Mouse (Mus musculus) splenic B cell, adult 2 months (primary cell): ENCODE measurements around the gene Mnx1.

Source experiments
- DNase-seq: peaks from one replicate; pipeline ENCODE4 v3.0.0-alpha.2; 2011; ENCODE audit warnings: low read depth, low spot score
- H3K27me3 ChIP-seq: 2 replicates; pipeline ENCODE4 v1.6.1; 2012; ENCODE audit warnings: mild to moderate bottlenecking, low read length, moderate library complexity, mixed read lengths; ENCODE audit not compliant: control insufficient read depth, poor library complexity, insufficient read depth, severe bottlenecking
- H3K36me3 ChIP-seq: 2 replicates; pipeline ENCODE4 v1.6.1; 2012; ENCODE audit warnings: mild to moderate bottlenecking, low read length, moderate library complexity, mixed read lengths; ENCODE audit not compliant: control insufficient read depth, poor library complexity, insufficient read depth, severe bottlenecking

Gene Mnx1

DNA sequence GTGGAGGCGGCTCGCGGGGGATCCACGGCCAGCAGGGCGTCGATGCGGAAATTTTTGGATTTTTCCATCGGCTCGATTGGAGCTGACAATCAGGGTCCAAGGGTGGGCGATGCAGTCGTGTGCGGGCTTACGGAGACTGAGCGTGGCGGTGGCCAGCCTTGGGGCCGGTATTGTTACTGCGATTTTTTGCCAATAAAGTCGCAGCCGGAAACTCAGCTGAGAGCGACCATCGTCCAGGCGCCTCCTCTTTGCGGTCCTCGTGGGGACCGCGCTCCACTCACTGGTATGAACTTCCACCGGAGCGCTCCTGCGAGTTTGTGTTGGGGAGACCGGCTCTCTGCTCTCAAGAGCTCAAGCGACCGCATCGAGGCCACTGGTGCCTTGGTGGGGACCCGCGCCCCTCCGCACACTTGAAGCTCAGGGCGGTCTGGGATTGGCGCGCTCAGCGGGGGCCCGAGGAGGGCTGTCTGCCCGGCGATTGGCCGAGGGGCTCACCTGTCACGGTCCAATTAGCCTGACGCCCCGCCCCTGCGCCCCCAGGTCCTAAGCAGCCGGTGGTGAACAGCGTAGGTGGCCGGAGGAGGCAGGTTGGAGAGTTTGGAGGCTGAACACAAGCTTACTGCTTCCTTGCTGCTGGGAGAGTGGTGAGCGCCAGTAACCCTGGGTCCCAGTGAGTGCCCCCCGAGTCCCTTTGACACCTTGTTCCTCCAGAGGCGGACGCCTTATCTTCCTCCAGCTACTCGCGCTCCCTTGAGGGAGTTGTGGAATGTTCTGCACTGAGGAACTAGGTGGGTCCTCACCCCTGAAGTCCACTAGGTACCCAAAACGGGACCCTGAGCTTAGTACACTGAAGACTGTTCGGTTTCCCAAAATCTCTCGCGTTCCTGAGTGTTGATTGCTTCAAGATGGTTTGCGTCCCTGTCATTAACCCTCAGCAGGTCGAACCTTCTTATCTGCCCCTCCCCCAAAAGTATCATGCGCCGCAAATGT lies at the start of gene Mnx1:
Gene Mnx1, minus strand, starts transcription at position 263 of the 990 bp plus-strand sequence.
- Histone ChIP-seq H3K36me3 (no peaks in the 10 kb centered on the region), H3K27me3 (no peaks in the 10 kb centered on the region; the same call in 1 of the 2 replicates)
- no peak for DNase-seq

DNA sequence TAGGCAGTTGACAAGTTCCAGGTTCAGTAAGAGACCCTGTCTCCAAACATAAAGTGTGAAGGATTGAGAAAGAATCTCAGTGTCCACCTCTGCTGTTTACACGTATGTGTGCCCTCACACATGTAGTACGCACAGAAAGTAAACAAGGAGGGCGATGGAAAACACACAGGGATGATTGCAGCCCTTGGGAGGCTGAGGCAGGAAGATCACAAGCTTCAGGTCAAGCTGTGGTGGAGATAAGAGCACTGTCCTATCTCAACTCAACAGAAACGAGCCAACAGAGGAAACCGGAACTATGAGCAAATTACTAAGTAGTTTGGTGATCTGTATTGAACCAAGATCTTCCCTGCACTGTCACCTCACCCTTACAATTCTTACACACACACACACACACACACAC lies 38.2 kb upstream of the Mnx1 start:
- no peak for DNase-seq
- H3K27me3 ChIP-seq = no peaks in the 10 kb centered on the region
- no peaks in the 10 kb centered on the region for H3K36me3 ChIP-seq

DNA sequence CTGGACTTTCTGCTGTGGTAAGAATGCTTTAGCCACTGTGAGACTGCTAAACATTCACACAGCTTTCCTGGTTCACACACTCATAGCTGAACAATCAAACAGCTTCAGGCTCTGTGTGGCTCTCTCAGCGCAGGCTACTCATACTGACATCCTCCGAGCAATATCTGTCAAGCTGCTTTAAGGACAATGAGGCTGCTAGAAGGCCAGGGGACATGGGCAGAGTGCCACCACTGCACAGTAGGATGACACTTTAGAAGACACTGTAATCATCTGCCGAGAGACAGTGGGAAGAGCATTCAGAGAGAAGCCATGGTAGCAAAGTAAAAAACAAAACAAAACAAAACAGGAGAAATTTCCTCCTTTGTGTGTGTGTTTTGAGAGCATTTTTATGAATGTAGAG lies 37.6 kb upstream of the Mnx1 start:
- no peak for DNase-seq
- Histone ChIP-seq H3K36me3 (no peaks in the 10 kb centered on the region), H3K27me3 (no peaks in the 10 kb centered on the region)

DNA sequence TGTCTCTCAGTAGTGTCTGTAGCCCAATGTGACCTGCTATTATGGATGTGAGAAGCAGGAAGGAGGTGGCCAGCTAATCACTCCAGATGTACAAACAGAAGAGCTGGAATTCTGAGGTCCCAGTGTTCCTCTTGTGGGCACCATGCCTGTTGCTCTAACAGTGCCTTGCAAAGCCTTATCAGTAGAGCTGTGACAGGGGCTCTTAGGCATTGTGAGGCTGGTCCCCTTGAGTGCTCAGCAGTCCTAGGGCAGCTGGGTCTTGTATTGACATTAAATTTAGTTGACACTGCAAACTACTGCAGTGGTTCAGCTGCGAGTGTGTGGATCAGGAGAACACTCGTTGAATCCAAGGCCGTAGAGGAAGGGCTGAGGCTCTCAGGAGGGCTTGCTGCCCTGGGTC lies 28.7 kb upstream of the Mnx1 start:
- no peaks in the 10 kb centered on the region for H3K36me3 ChIP-seq
- DNase-seq = no peak
- H3K27me3 ChIP-seq = no peaks in the 10 kb centered on the region

DNA sequence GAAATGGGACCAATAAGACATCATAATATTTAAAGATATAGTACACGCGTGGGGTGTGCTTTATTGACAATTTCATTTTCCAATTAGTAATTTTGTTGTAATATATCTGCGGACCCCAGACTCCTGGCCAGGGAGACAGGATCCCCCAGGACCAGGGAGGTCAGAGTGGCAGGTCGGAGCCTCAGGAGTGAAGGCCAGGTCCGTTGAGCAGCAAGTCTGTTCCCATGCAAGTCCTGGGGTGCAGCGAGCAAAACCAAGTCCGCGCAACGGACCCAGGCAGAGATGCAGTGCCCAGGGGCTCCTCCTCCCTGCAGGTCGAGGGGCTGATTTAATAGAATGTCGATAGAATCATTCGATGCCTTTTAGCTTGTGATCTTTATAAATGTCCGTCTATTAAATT lies 9.1 kb upstream of the Mnx1 start:
- DNase-seq = no peak
- no peaks in the 10 kb centered on the region for H3K36me3 ChIP-seq

DNA sequence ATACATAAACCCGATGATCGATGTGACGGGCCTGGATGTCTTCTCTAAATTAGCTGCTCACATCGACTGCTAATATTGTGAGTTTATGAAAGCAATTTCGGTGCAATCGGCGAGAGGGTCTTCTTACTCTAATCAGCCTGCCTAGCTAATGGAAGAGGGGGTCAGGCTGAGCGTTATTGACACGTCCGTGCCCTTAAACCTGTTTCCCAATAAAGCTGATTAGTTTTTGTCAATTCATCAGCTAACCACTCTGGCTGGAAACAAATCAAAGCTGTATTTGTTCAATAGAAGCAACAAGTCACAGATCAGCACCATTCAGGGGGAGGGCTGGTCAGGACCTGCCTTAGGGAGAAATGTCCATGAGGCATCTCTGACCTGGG lies 7.7 kb upstream of the Mnx1 start:
- no peak for DNase-seq
- no peaks in the 10 kb centered on the region for H3K36me3 ChIP-seq

More for the DNA sequence above, 9.1 kb upstream of the Mnx1 start:
- 0 out of 2 replicates have a peak, but pooled peaks cover 1% of the 10 kb centered on the region for H3K27me3 ChIP-seq

DNA sequence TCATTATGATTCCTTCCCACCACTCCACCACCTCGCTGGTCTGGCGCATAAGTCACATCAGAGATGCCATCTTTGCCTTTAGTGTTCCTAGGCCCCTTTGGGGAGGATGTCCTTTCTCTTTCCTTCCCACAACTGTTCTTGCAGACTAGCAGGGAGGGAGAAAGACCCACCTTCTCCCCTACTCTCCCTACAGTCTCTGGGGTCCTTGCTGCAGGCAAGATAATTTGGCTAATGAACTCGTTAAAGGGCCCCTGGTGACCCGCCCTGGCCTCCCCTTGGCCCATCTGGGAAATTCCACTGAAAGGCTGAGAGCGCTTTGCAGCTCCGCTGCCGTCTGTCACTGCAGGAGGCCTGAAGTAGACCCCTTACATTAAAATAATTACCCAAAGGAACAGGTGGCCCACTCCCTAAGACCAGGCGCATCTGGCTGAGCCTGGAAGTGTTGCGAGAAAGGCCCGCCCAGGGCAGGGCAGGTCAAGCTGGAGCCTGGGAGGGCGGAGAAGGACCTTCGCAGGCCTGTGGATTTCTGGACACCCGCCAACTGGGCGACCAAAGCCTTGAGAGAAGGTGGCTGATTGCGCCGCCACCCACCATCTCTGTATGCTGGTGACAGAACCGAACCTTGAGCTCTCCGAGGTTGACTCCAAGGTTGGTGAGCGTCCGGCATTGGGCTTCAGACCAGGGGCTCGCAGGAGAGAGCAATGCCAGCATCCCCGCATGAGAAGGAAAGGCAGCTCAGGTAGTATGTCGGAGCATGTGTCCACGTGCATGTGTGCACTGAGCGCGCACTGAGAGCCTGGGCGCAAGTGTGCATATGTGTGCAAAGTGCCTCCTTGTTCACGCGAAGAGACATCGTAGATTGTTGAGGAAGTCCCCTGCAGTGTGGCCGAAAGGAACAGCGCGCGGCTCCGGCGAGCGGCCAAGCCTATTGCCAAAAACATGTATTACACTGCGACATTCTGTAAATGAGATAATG lies 7.0 kb upstream of the Mnx1 start:
- peaks cover 1% of the 10 kb centered on the region; the same call in 1 of the 2 replicates for H3K27me3 ChIP-seq
- DNase-seq = no peak
- H3K36me3 ChIP-seq = no peaks in the 10 kb centered on the region

More for the DNA sequence above, 7.7 kb upstream of the Mnx1 start:
- peaks cover 1% of the 10 kb centered on the region; the same call in 1 of the 2 replicates for H3K27me3 ChIP-seq

DNA sequence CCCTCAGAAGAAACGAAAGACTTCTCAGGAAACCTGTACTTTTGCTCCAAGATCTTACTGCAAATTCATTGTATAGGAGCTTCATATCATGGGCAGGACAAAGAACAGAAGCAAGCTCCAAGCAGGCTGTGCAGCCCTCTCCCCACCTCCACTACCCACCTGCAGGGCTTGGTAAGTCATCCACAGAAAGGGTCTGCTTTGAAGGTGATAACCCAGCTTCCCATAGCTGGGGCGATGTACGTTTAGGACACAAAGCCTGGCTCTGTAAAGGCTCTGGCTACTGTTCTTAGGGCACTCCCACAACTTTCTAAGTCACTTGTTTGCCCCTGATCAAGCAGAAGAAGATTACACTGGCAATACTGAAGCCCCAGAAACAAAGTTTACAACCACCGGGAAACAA lies 5.5 kb upstream of the Mnx1 start:
- H3K27me3 ChIP-seq = peaks cover 1% of the 10 kb centered on the region; the same call in 1 of the 2 replicates
- H3K36me3 ChIP-seq = no peaks in the 10 kb centered on the region
- no peak for DNase-seq

DNA sequence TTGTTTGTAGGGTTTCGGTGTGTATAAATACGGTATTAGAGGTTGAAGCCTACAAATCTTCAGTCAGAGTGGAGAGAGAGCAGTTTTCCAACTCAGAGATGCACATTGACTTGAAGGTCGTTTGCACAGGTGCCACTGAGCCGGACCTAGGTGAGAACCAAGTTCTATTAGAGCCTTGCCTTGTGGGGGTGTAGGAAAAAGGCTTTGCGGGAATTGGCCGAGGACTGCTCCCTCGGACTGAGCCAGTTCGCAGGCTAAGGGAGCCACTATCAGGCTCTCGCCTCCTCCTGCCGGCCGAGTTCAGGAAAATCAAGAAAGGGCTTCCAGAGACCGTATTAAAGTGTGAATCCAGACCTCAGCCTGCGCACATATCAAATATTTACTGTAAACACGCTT lies 926 bp upstream of the Mnx1 start:
- no peak for DNase-seq
- Histone ChIP-seq H3K36me3 (no peaks in the 10 kb centered on the region), H3K27me3 (no peaks in the 10 kb centered on the region; the same call in 1 of the 2 replicates)

DNA sequence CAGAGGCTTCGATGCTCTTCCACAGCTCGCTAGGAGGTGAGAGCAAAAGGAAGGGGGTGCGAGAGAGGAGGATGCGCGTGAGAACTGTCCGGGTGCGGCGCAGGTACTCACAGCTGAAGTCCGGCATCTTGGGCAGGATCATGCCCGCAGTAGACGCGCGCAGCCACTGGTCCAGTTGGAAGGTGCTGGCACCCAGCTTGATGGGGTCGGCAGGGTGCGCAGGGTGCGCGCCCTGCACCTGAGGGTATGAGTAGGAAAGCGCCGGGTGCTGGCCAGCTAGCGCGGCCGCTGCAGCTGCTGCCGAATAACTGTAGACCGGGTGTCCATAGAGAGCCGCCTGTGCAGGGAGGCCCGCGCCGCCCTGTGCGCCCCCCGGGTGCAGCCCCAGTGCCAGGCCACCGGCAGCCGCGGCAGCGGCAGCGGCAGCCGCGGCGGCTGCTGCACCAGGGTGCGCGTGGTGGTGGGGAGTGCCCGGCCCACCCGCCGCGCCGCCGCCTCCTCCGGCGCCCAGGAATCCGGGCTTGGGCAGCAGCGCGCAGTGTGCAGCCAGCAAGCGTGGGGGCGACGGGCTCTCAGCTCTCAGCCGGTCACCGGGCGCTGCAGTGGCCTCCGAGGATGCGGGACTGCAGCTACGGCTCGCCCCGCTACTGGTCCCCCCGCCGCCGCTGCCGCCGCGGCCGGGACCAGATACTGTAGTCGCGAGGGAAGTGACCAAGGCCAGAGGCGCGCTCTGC lies 629 bp downstream of the Mnx1 start:
- H3K36me3 ChIP-seq = no peaks in the 10 kb centered on the region
- no peak for DNase-seq
- no peaks in the 10 kb centered on the region; the same call in 1 of the 2 replicates for H3K27me3 ChIP-seq

DNA sequence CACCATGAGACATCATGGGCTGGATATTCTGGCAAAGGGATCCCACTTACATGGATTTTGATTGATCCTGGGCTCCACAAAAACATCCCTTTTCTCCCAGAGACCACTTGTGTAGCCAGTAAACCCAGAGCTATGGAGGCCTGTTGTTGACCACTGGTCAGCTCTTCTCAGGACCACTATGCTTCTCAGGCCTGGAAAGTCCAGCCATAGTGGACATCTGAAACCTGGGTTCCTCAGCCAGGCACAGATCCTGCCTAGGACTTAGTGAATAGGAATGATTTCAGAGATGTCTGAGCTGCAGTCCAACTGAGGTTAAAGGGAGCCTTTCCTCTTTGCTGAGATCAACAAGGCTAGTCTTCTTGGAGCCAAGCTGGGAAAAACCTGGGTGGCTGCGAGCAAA lies 2.2 kb downstream of the Mnx1 start:
- no peaks in the 10 kb centered on the region for H3K27me3 ChIP-seq
- no peak for DNase-seq
- H3K36me3 ChIP-seq = no peaks in the 10 kb centered on the region

DNA sequence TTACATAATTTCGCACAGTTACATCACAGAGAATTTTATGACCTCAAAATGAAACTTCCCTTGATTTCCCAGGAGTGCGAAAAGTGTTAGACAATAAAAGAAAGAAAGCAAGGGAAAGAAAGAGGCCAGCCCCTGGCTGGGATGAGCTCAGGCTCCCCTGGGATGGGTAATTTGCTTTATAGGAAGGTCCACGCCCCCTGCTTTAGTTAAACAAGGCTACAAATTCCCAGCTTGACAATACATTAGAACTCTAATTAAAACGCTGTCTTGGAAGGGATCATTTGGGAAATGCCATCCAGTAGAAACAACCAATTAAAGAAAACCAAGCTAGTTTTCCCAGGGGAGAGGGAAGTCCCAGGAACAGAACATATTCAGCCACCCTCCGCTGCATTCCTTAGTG lies 2.7 kb downstream of the Mnx1 start:
- DNase-seq = no peak
- H3K27me3 ChIP-seq = no peaks in the 10 kb centered on the region
- H3K36me3 ChIP-seq = no peaks in the 10 kb centered on the region

DNA sequence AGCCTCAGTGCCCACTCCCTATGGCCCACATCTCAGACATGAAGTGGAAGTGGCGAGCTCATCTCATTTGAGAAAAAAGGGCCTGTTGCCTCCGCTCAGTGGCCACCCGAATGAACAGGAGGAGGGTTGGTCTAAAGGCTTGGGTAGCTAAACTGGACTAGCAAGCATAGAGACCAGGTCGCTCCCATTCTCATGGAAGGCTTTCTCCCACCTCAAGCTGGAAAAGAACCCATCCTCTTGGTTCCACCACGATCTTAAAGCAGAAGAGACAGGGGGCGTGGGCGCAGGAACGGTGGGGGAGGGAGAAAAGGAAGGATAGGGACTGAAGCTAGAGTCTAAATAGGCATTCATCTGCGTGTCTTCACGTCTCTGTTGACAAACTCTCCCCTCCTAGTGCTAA lies 3.2 kb downstream of the Mnx1 start:
- no peaks in the 10 kb centered on the region for H3K36me3 ChIP-seq
- DNase-seq = no peak
- no peaks in the 10 kb centered on the region for H3K27me3 ChIP-seq

DNA sequence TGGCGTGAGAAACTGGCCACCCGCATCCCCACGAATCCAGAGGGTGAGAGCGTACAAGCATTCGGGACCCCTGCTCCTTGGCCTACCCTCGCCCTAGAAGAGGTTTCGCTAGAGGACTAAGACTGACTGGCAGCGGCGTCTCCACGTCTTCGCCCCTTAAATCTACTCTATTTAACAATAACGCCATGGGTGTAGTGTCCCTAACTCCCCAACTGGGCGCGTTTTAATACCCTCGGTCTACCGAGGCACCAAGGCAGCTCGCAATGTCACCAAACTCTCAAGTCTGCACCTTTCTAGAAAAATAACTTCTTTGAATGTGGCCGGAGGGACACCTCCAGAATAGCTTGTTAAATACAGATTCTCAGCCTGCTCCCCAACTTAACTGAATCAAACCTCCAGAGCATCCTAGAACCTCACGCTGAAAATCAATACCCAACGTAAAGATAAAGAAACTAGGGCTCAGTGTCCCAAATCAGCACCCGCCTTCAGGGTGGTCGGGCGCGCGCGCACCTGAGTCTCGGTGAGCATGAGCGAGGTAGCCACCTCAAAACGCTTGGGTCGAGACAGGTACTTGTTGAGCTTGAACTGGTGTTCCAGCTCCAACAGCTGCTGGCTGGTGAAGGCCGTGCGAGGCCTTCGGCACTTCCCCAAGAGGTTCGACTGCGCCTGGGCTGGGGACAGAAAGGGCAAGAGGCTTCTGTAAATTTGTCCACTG lies 3.9 kb downstream of the Mnx1 start:
- DNase-seq = no peak
- no peaks in the 10 kb centered on the region for H3K27me3 ChIP-seq
- H3K36me3 ChIP-seq = no peaks in the 10 kb centered on the region
